ENCODE assay signal across 8 mouse cellular contexts in the genomic region with DNA sequence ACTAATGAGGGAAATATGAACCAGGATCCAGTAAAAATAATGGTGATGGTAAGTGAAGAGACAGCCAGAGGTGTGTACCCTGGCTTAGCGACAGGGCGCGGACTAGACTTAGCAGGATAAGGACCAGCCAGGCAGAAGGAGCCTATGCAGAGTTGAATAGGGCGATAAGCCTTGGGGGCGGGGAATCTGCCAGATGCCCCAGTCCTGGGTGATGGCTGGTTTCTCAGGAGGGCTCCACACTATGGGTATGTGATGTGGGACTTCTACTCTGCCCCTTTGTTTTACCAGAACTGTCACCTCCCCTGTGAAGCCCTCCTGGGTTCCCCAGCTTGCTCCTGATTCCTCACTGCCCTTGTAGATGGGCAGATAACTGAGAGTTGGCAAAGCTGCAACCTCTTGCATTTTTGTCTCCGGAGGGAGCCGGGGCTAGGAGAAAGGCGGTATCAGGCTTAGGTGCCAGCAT. TPM values are rescaled to one million over a fixed set of nuclear protein-coding genes. Genes with fewer than 3 reads are reported as not detected.
DNase-seq lines count a peak whose midpoint lies in the region; ATAC-seq and TF ChIP-seq lines count a peak whose summit lies in the region.

No protein-coding gene starts in this region.

- no peaks in the 10 kb centered on the region for H3K36me3 ChIP-seq in forebrain, embryonic 12.5 days (replicated peaks)
- no peaks in the 10 kb centered on the region for H3K36me3 ChIP-seq in forebrain, embryonic 16.5 days (ENCODE audit: control insufficient read depth, insufficient read depth)
- H3K36me3 ChIP-seq in stomach, embryonic 14.5 days (ENCODE audit: control insufficient read depth, insufficient read depth, low read length): no peaks in the 10 kb centered on the region
- H3K36me3 ChIP-seq in stomach, postnatal 0 days (ENCODE audit: control insufficient read depth, insufficient read depth, low read length): no peaks in the 10 kb centered on the region
- H3K36me3 ChIP-seq in stomach, embryonic 15.5 days: no peaks in the 10 kb centered on the region

- peaks cover 20% of the 10 kb centered on the region for H3K4me1 ChIP-seq in forebrain, embryonic 12.5 days
- H3K4me1 ChIP-seq in forebrain, embryonic 16.5 days (replicated peaks; ENCODE audit: control insufficient read depth, insufficient read depth, low read length): peaks cover 32% of the 10 kb centered on the region
- H3K4me1 ChIP-seq in stomach, embryonic 14.5 days (ENCODE audit: control insufficient read depth, insufficient read depth, low read length): peaks cover 4% of the 10 kb centered on the region; the same call in 1 of the 2 replicates
- H3K4me1 ChIP-seq in stomach, postnatal 0 days (replicated peaks; ENCODE audit: control insufficient read depth, insufficient read depth): peaks cover 11% of the 10 kb centered on the region; the same call in 1 of the 2 replicates
- peaks cover 26% of the 10 kb centered on the region for H3K4me1 ChIP-seq in stomach, embryonic 15.5 days

- H3K9me3 ChIP-seq in forebrain, embryonic 12.5 days: no peaks in the 10 kb centered on the region
- H3K9me3 ChIP-seq in forebrain, embryonic 16.5 days (ENCODE audit: control insufficient read depth, low read length): no peaks in the 10 kb centered on the region
- no peaks in the 10 kb centered on the region for H3K9me3 ChIP-seq in stomach, embryonic 14.5 days (ENCODE audit: control insufficient read depth, low read depth, low read length)
- H3K9me3 ChIP-seq in stomach, postnatal 0 days (ENCODE audit: control insufficient read depth, low read length): no peaks in the 10 kb centered on the region
- H3K9me3 ChIP-seq in stomach, embryonic 15.5 days: no peaks in the 10 kb centered on the region

- no peak for DNase-seq in stomach, postnatal 0 days (ENCODE audit: low spot score)
- no peak for DNase-seq in left cerebral cortex, adult 9 months (ENCODE audit: low spot score in 2 of 2)
- no peak for DNase-seq in thymus, postnatal 0 days (ENCODE audit: low spot score)

- no peak for TF ChIP-seq CTCF in stomach, postnatal 0 days (IDR thresholded peaks at IDR 0.05; ENCODE audit: low read depth)

- H3K9ac ChIP-seq in forebrain, embryonic 12.5 days: no peak overlapping the region
- H3K9ac ChIP-seq in forebrain, embryonic 16.5 days (replicated peaks; ENCODE audit: low read depth, low read length): no peak overlapping the region
- H3K9ac ChIP-seq in stomach, embryonic 14.5 days (replicated peaks; ENCODE audit: low read depth, low read length): no peak overlapping the region
- no peak overlapping the region for H3K9ac ChIP-seq in stomach, postnatal 0 days (ENCODE audit: low read length)
- no peak overlapping the region for H3K9ac ChIP-seq in stomach, embryonic 15.5 days

- peaks cover 15% of the 10 kb centered on the region for H3K27me3 ChIP-seq in forebrain, embryonic 12.5 days
- no peaks in the 10 kb centered on the region for H3K27me3 ChIP-seq in forebrain, embryonic 16.5 days (replicated peaks; ENCODE audit: control insufficient read depth, insufficient read depth, low read length)
- no peaks in the 10 kb centered on the region for H3K27me3 ChIP-seq in stomach, embryonic 14.5 days (ENCODE audit: control insufficient read depth, insufficient read depth, low read length)
- no peaks in the 10 kb centered on the region for H3K27me3 ChIP-seq in stomach, postnatal 0 days (ENCODE audit: control insufficient read depth, insufficient read depth, low read length)
- H3K27me3 ChIP-seq in stomach, embryonic 15.5 days (replicated peaks): no peaks in the 10 kb centered on the region

- no peak overlapping the region for H3K4me3 ChIP-seq in forebrain, embryonic 12.5 days (replicated peaks)
- no peak overlapping the region for H3K4me3 ChIP-seq in forebrain, embryonic 16.5 days (replicated peaks; ENCODE audit: low read length)
- no peak overlapping the region for H3K4me3 ChIP-seq in stomach, embryonic 14.5 days (ENCODE audit: low read depth, low read length)
- no peak overlapping the region for H3K4me3 ChIP-seq in stomach, postnatal 0 days (ENCODE audit: low read depth, low read length)
- H3K4me3 ChIP-seq in stomach, embryonic 15.5 days (replicated peaks): no peak overlapping the region

- 30% methylated on average over 8 of the region's 8 CpGs for WGBS in forebrain, embryonic 12.5 days
- 33% methylated on average over 8 of the region's 8 CpGs for WGBS in forebrain, embryonic 16.5 days
- 33% methylated on average over 8 of the region's 8 CpGs for WGBS in stomach, embryonic 14.5 days
- 44% methylated on average over 8 of the region's 8 CpGs for whole genome bisulfite sequencing in stomach, postnatal 0 days
- WGBS in stomach, embryonic 15.5 days: 32% methylated on average over 8 of the region's 8 CpGs

- peak overlapping the region; percentile 17; the same call in 1 of the 2 replicates for H3K4me2 ChIP-seq in forebrain, embryonic 12.5 days
- no peak overlapping the region for H3K4me2 ChIP-seq in forebrain, embryonic 16.5 days (ENCODE audit: low read length)
- no peak overlapping the region for H3K4me2 ChIP-seq in stomach, embryonic 14.5 days (replicated peaks; ENCODE audit: low read depth, low read length)
- H3K4me2 ChIP-seq in stomach, postnatal 0 days (replicated peaks; ENCODE audit: low read depth): no peak overlapping the region
- 0 out of 2 replicates have a peak overlapping the region, but pooled peaks have one; percentile 34 for H3K4me2 ChIP-seq in stomach, embryonic 15.5 days

- no peak for ATAC-seq in forebrain, embryonic 12.5 days (ENCODE audit: low FRiP score)
- ATAC-seq in forebrain, embryonic 16.5 days: no peak
- ATAC-seq in stomach, embryonic 14.5 days (ENCODE audit: insufficient number of reproducible peaks, insufficient read depth, low FRiP score, low read depth): peak; percentile 59; the same call in 1 of the 2 replicates
- ATAC-seq in stomach, postnatal 0 days (ENCODE audit: low FRiP score, low TSS enrichment): no peak
- peak; percentile 74 for ATAC-seq in megakaryocyte-erythroid progenitor cell, adult 5-6 weeks (replicated peaks; ENCODE audit: low FRiP score, low TSS enrichment, poor library complexity, severe bottlenecking)
- peak; percentile 80; the same call in 1 of the 2 replicates for ATAC-seq in stomach, embryonic 15.5 days (ENCODE audit: insufficient read depth, low FRiP score, low read depth)

- no peak overlapping the region for H3K27ac ChIP-seq in forebrain, embryonic 12.5 days
- H3K27ac ChIP-seq in forebrain, embryonic 16.5 days (ENCODE audit: low read length): no peak overlapping the region
- no peak overlapping the region for H3K27ac ChIP-seq in stomach, embryonic 14.5 days (ENCODE audit: low read length)
- H3K27ac ChIP-seq in stomach, postnatal 0 days (replicated peaks): no peak overlapping the region
- no peak overlapping the region for H3K27ac ChIP-seq in stomach, embryonic 15.5 days

- no peak for TF ChIP-seq EP300 in stomach, postnatal 0 days (optimal IDR thresholded peaks at IDR 0.05)

RNA-seq across cellular contexts. Expression of a gene that starts 6.4 kb away (rescaled TPM):
- polyA plus RNA-seq in forebrain, embryonic 12.5 days (2016; fragmentation: Nextera tagmentation; extraction: Ambion mirVana): 659 and 694 TPM in 2 replicates
- polyA plus RNA-seq in forebrain, embryonic 16.5 days (2015; fragmentation: Nextera tagmentation; extraction: Ambion mirVana): 605 and 629 TPM in 2 replicates
- polyA plus RNA-seq in stomach, embryonic 14.5 days (2014; fragmentation: Nextera tagmentation; extraction: Ambion mirVana): 1,379 and 1,439 TPM in 2 replicates
- polyA plus RNA-seq in stomach, postnatal 0 days (2015; fragmentation: Nextera tagmentation; extraction: Ambion mirVana): 706 and 736 TPM in 2 replicates
- total RNA-seq in megakaryocyte-erythroid progenitor cell, adult 5-6 weeks (2014; fragmentation: Nextera tagmentation): 2,690 and 2,775 TPM in 2 replicates
- 3,160 and 3,275 TPM in 2 replicates for total RNA-seq in megakaryocyte-erythroid progenitor cell, adult 5-6 weeks (2017)
- polyA plus RNA-seq in stomach, embryonic 15.5 days (2015; fragmentation: Nextera tagmentation; extraction: Ambion mirVana): 883 and 1,069 TPM in 2 replicates
- 1,085 and 1,101 TPM in 2 replicates for polyA plus RNA-seq in thymus, postnatal 0 days (2015; fragmentation: Nextera tagmentation; extraction: Ambion mirVana)

RNA-seq across cellular contexts. Expression of a gene that starts 6.9 kb away (rescaled TPM):
- 12.1 and 13.9 TPM in 2 replicates for polyA plus RNA-seq in forebrain, embryonic 12.5 days (2016; fragmentation: Nextera tagmentation; extraction: Ambion mirVana)
- polyA plus RNA-seq in forebrain, embryonic 16.5 days (2015; fragmentation: Nextera tagmentation; extraction: Ambion mirVana): 49.5 and 58.4 TPM in 2 replicates
- polyA plus RNA-seq in stomach, embryonic 14.5 days (2014; fragmentation: Nextera tagmentation; extraction: Ambion mirVana): 32.3 and 38.8 TPM in 2 replicates
- 53.7 TPM in 2 replicates for polyA plus RNA-seq in stomach, postnatal 0 days (2015; fragmentation: Nextera tagmentation; extraction: Ambion mirVana)
- total RNA-seq in megakaryocyte-erythroid progenitor cell, adult 5-6 weeks (2014; fragmentation: Nextera tagmentation): 12.7 and 18.1 TPM in 2 replicates
- 5.9 and 7.0 TPM in 2 replicates for total RNA-seq in megakaryocyte-erythroid progenitor cell, adult 5-6 weeks (2017)
- 32.8 and 34.7 TPM in 2 replicates for polyA plus RNA-seq in stomach, embryonic 15.5 days (2015; fragmentation: Nextera tagmentation; extraction: Ambion mirVana)
- polyA plus RNA-seq in thymus, postnatal 0 days (2015; fragmentation: Nextera tagmentation; extraction: Ambion mirVana): 74.1 and 74.5 TPM in 2 replicates

RNA-seq across cellular contexts. Expression of a gene that starts 34.9 kb away (rescaled TPM):
- polyA plus RNA-seq in forebrain, embryonic 12.5 days (2016; fragmentation: Nextera tagmentation; extraction: Ambion mirVana): 40.5 and 44.0 TPM in 2 replicates
- polyA plus RNA-seq in forebrain, embryonic 16.5 days (2015; fragmentation: Nextera tagmentation; extraction: Ambion mirVana): 40.7 and 43.8 TPM in 2 replicates
- polyA plus RNA-seq in stomach, embryonic 14.5 days (2014; fragmentation: Nextera tagmentation; extraction: Ambion mirVana): 32.2 and 34.9 TPM in 2 replicates
- 16.3 and 16.5 TPM in 2 replicates for polyA plus RNA-seq in stomach, postnatal 0 days (2015; fragmentation: Nextera tagmentation; extraction: Ambion mirVana)
- total RNA-seq in megakaryocyte-erythroid progenitor cell, adult 5-6 weeks (2014; fragmentation: Nextera tagmentation): 34.4 and 68.3 TPM in 2 replicates
- total RNA-seq in megakaryocyte-erythroid progenitor cell, adult 5-6 weeks (2017): 13.8 and 20.4 TPM in 2 replicates
- polyA plus RNA-seq in stomach, embryonic 15.5 days (2015; fragmentation: Nextera tagmentation; extraction: Ambion mirVana): 29.5 and 33.2 TPM in 2 replicates
- 37.3 and 38.2 TPM in 2 replicates for polyA plus RNA-seq in thymus, postnatal 0 days (2015; fragmentation: Nextera tagmentation; extraction: Ambion mirVana)

Comparison
In these comparisons a context has a peak if more than half of its experiments do, and no peak if none do; other contexts are left out.
1. ATAC-seq: peak in stomach, embryonic 14.5 days (single experiment), megakaryocyte-erythroid progenitor cell, adult 5-6 weeks (single experiment) and stomach, embryonic 15.5 days (single experiment); none in forebrain, embryonic 12.5 days (single experiment), forebrain, embryonic 16.5 days (single experiment) and stomach, postnatal 0 days (single experiment).
2. H3K4me2 ChIP-seq: peak in forebrain, embryonic 12.5 days (single experiment) and stomach, embryonic 15.5 days (single experiment); none in forebrain, embryonic 16.5 days (single experiment), stomach, embryonic 14.5 days (single experiment) and stomach, postnatal 0 days (single experiment).